Mouse (Mus musculus): Measurements from ENCODE around the gene Cutal. TPM values are rescaled to one million over a fixed set of nuclear protein-coding genes. Genes with fewer than 3 reads are reported as not detected.

The Cutal gene
- polyA plus RNA-seq, 1 experiment, result 0.02 TPM

DNA sequence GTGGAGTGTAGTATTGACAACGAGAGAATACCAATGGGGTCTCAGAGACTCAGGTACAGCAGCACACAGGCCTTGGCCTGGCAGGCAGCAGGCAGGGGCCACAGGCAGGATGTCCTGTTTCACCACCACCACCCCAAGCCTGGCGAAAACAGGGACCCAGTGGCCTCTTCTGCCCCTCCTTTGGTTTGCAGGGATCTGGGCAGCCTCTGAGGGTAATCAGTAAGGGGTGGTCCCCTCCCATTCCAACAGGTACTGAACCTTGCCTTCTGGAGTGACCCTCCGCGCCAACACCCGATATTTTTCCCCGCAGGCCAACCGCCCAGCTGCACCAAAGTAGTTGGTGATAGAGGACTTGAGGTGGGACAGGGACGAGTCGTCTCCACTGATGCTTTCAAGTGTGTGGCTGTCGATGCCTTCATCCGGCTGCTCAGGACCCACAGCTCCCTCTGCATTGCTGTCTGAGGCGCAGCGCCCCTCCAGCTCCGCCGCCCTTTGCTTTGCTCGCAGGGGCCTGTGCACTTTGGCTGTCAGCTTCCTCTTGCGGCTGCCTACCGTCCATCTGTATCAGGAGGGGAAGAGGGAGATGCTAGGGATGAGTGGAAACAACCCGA lies 21.4 kb downstream of the Cutal start:
- Histone ChIP-seq H3ac (ENCODE audit: control insufficient read depth, insufficient read length, low read depth) (no peak overlapping the region), H3K27me3 (ENCODE audit: control insufficient read depth, insufficient read depth, insufficient read length) (no peaks in the 10 kb centered on the region), H3K79me3 (ENCODE audit: low read depth) (no peaks in the 10 kb centered on the region), H3K4me3 (ENCODE audit: insufficient read depth, poor library complexity, severe bottlenecking) (no peak overlapping the region), H3K79me2 (ENCODE audit: control insufficient read depth, insufficient read depth) (no peaks in the 10 kb centered on the region), H3K36me3 (ENCODE audit: control insufficient read depth, insufficient read depth) (peaks cover 23% of the 10 kb centered on the region)
- no peak for TF ChIP-seq MYOG (IDR thresholded peaks at IDR 0.05; ENCODE audit: control insufficient read depth, extremely low read depth, insufficient read length)
- no peak for TF ChIP-seq MAX (IDR thresholded peaks at IDR 0.05)
- no peak for TF ChIP-seq FOSL1 (IDR thresholded peaks at IDR 0.05; ENCODE audit: insufficient read depth, low read length, poor library complexity, severe bottlenecking)
- no peak for TF ChIP-seq CEBPB (IDR thresholded peaks at IDR 0.05; ENCODE audit: low read depth)

DNA sequence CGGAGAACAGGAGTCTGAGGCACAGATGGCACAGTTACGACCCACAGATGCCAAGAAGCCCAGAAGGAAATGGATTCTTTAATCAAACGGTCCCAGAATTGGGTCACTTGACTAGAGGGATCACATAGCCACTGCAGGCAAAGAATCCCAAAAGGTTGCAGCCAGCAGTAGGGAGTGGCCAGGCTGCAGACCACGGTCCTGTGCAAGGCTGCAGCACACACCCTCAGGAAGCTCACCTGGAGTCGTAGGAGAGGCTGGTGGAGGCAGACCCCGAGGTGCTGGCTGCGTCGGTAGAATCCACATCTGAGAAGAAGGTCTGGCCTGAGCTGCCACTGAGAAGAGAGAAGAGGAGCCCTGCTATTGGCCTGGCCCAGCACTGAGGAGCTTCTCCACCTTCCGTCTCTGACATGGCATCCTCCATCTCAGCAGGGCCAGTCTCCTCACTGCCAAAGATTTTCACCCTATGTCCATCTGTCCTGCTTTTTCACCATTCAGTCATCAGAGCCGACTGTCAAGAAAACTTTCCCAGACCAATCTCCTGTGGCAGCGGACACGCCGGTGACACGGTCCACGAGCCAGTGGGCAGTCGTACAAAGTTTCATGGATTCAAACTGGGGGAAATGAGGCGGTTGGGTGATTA lies 22.7 kb downstream of the Cutal start:
- peaks cover 32% of the 10 kb centered on the region for H3K36me3 ChIP-seq (ENCODE audit: control insufficient read depth, insufficient read depth)
- H3K27me3 ChIP-seq (ENCODE audit: control insufficient read depth, insufficient read depth, insufficient read length), result no peaks in the 10 kb centered on the region
- H3ac ChIP-seq (ENCODE audit: control insufficient read depth, insufficient read length, low read depth), result no peak overlapping the region
- TF ChIP-seq MYOG (IDR thresholded peaks at IDR 0.05; ENCODE audit: control insufficient read depth, extremely low read depth, insufficient read length), result no peak
- TF ChIP-seq CTCF (IDR thresholded peaks at IDR 0.05; ENCODE audit: control insufficient read depth, insufficient read depth, insufficient read length), result no peak
- TF ChIP-seq MAX (IDR thresholded peaks at IDR 0.05), result no peak
- no peak for TF ChIP-seq USF1 (IDR thresholded peaks at IDR 0.05; ENCODE audit: low read depth)
- no peak for TF ChIP-seq FOSL1 (IDR thresholded peaks at IDR 0.05; ENCODE audit: insufficient read depth, low read length, poor library complexity, severe bottlenecking)
- no peak for TF ChIP-seq CEBPB (IDR thresholded peaks at IDR 0.05; ENCODE audit: low read depth)
- TF ChIP-seq MYOD1 (IDR thresholded peaks at IDR 0.05; ENCODE audit: control insufficient read depth, insufficient read length, low read depth), result no peak
- H3K4me3 ChIP-seq (ENCODE audit: insufficient read depth, poor library complexity, severe bottlenecking), result no peak overlapping the region
- no peaks in the 10 kb centered on the region for H3K79me2 ChIP-seq (ENCODE audit: control insufficient read depth, insufficient read depth)
- H3K79me3 ChIP-seq (ENCODE audit: low read depth), result no peaks in the 10 kb centered on the region

DNA sequence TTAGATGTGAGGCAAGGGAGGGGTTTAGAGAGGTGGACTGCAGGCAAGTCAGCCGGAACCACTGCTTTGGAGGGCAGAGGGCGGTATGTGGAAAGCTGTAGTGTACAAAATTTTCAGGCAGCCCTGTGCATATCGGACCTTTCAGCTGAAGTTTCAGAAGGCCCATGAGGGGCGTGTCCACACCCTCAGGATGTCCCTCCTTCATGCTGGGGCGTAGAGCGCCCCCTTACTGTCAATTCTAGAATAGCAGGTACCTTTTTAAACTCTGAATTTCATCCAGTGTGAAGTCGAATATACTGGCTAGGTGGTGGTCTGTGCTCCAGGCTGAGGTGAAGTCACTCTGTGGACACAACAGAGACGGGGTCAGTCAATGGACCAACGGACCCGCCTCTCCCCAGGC lies 23.6 kb downstream of the Cutal start:
- Histone ChIP-seq H3ac (ENCODE audit: control insufficient read depth, insufficient read length, low read depth) (no peak overlapping the region), H3K27me3 (ENCODE audit: control insufficient read depth, insufficient read depth, insufficient read length) (no peaks in the 10 kb centered on the region), H3K79me2 (ENCODE audit: control insufficient read depth, insufficient read depth) (no peaks in the 10 kb centered on the region), H3K79me3 (ENCODE audit: low read depth) (no peaks in the 10 kb centered on the region), H3K4me3 (ENCODE audit: insufficient read depth, poor library complexity, severe bottlenecking) (no peak overlapping the region), H3K36me3 (ENCODE audit: control insufficient read depth, insufficient read depth) (peaks cover 41% of the 10 kb centered on the region)
- TF ChIP-seq CTCF (IDR thresholded peaks at IDR 0.05; ENCODE audit: control insufficient read depth, insufficient read depth, insufficient read length), result peak; percentile 36
- no peak for TF ChIP-seq MAX (IDR thresholded peaks at IDR 0.05)

DNA sequence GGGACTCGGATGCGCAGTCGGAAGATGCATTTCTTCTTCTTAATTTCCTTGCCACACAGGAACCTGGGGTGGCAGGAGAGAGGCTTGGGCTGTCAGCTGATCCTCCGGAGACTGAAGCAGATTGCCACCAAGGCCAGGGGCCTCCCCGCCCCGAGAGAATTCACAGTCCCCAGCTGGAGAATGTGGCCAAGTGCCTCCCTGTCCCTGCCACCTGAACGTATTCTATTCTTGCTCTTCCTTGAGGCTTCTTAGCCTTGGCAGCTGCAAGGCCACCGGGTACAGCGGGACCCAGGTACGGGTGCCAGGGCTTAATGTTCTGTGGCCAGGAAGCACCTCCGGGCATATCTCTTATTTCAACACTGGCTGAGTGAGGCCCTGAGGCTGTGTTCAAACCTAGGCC lies 25.5 kb downstream of the Cutal start:
- Histone ChIP-seq H3K79me2 (ENCODE audit: control insufficient read depth, insufficient read depth) (no peaks in the 10 kb centered on the region), H3K79me3 (ENCODE audit: low read depth) (no peaks in the 10 kb centered on the region), H3K4me3 (ENCODE audit: insufficient read depth, poor library complexity, severe bottlenecking) (no peak overlapping the region), H3K27me3 (ENCODE audit: control insufficient read depth, insufficient read depth, insufficient read length) (no peaks in the 10 kb centered on the region), H3K36me3 (ENCODE audit: control insufficient read depth, insufficient read depth) (peaks cover 49% of the 10 kb centered on the region), H3ac (ENCODE audit: control insufficient read depth, insufficient read length, low read depth) (no peak overlapping the region)
- no peak for TF ChIP-seq MAX (IDR thresholded peaks at IDR 0.05)
- TF ChIP-seq CTCF (IDR thresholded peaks at IDR 0.05; ENCODE audit: control insufficient read depth, insufficient read depth, insufficient read length), result no peak

DNA sequence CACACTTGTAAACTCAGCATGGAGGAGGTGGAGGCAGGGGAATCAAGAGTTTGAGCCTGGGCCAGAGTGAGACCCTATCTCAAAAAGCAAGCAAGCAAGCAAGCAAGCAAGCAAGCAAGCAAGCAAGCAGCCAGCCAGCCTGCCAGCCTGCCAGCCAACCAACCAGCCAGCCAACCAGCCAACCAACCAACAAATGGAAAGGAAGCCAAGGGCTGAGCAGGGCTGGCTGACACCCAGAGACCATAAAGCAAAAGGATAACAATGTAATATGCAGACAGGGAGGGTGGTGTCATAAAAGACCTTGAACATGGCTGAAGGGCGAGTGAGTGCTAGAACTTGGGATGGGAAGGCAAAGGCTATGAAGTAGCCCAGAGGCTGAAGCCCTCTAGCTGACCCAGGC lies 26.2 kb downstream of the Cutal start:
- Histone ChIP-seq H3ac (ENCODE audit: control insufficient read depth, insufficient read length, low read depth) (no peak overlapping the region), H3K4me3 (ENCODE audit: insufficient read depth, poor library complexity, severe bottlenecking) (no peak overlapping the region), H3K79me2 (ENCODE audit: control insufficient read depth, insufficient read depth) (no peaks in the 10 kb centered on the region), H3K36me3 (ENCODE audit: control insufficient read depth, insufficient read depth) (peaks cover 46% of the 10 kb centered on the region), H3K79me3 (ENCODE audit: low read depth) (no peaks in the 10 kb centered on the region), H3K27me3 (ENCODE audit: control insufficient read depth, insufficient read depth, insufficient read length) (no peaks in the 10 kb centered on the region)
- TF ChIP-seq USF1 (IDR thresholded peaks at IDR 0.05; ENCODE audit: low read depth) (no peak), MAX (IDR thresholded peaks at IDR 0.05) (no peak), FOSL1 (IDR thresholded peaks at IDR 0.05; ENCODE audit: insufficient read depth, low read length, poor library complexity, severe bottlenecking) (no peak), CTCF (IDR thresholded peaks at IDR 0.05; ENCODE audit: control insufficient read depth, insufficient read depth, insufficient read length) (no peak), MYOG (IDR thresholded peaks at IDR 0.05; ENCODE audit: control insufficient read depth, extremely low read depth, insufficient read length) (no peak), CEBPB (IDR thresholded peaks at IDR 0.05; ENCODE audit: low read depth) (no peak), MYOD1 (IDR thresholded peaks at IDR 0.05; ENCODE audit: control insufficient read depth, insufficient read length, low read depth) (no peak)

DNA sequence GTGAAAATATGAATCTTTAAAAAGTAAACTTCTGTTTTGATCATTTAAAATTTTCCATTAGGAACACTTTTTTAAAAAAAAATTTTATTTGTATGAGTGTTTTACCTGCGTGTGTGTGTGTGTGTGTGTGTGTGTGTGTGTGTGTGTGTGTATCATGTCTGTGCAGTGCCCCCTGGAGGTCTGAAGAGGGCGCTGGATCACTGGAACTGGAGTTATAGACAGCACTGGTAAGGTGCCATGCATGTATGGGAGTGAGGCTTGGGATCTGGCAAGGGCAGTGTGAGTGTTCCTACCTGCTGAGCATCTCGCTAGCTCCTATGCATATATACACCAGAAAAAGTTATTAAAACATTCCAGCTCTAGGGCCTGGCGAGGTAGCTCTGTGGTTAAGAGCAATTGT lies 27.5 kb downstream of the Cutal start:
- no peak overlapping the region for H3ac ChIP-seq (ENCODE audit: control insufficient read depth, insufficient read length, low read depth)
- no peaks in the 10 kb centered on the region for H3K79me2 ChIP-seq (ENCODE audit: control insufficient read depth, insufficient read depth)
- TF ChIP-seq MYOD1 (IDR thresholded peaks at IDR 0.05; ENCODE audit: control insufficient read depth, insufficient read length, low read depth) (no peak), FOSL1 (IDR thresholded peaks at IDR 0.05; ENCODE audit: insufficient read depth, low read length, poor library complexity, severe bottlenecking) (no peak), USF1 (IDR thresholded peaks at IDR 0.05; ENCODE audit: low read depth) (no peak), CEBPB (IDR thresholded peaks at IDR 0.05; ENCODE audit: low read depth) (no peak), MAX (IDR thresholded peaks at IDR 0.05) (no peak), MYOG (IDR thresholded peaks at IDR 0.05; ENCODE audit: control insufficient read depth, extremely low read depth, insufficient read length) (no peak), CTCF (IDR thresholded peaks at IDR 0.05; ENCODE audit: control insufficient read depth, insufficient read depth, insufficient read length) (no peak)
- H3K4me3 ChIP-seq (ENCODE audit: insufficient read depth, poor library complexity, severe bottlenecking), result no peak overlapping the region
- H3K27me3 ChIP-seq (ENCODE audit: control insufficient read depth, insufficient read depth, insufficient read length), result no peaks in the 10 kb centered on the region
- H3K79me3 ChIP-seq (ENCODE audit: low read depth), result no peaks in the 10 kb centered on the region
- peaks cover 46% of the 10 kb centered on the region for H3K36me3 ChIP-seq (ENCODE audit: control insufficient read depth, insufficient read depth)

All from C2C12 (cell line).